In genomic region chr11:120373025-120373424, GRCm38 (mm10) we compare ENCODE assay signal across 23 mouse cellular contexts. TPM values are rescaled to one million over a fixed set of nuclear protein-coding genes. Genes with fewer than 3 reads are reported as not detected.
DNase-seq lines count a peak whose midpoint lies in the region; ATAC-seq and TF ChIP-seq lines count a peak whose summit lies in the region.
"Had no signal": no experiment of that assay in that cellular context is flagged by ENCODE, and none has a peak within 500 bp of the region (broad histone marks: within the 10 kb centered on the region; RNA-seq: fewer than 3 reads in every experiment).

No protein-coding gene starts in this region.

- H3K79me2 ChIP-seq in liver, adult 2 months (ENCODE audit: control insufficient read depth, insufficient read depth, low read length): no peaks in the 10 kb centered on the region

- H3K4me1 ChIP-seq in heart, embryonic 15.5 days (replicated peaks): peaks cover 38% of the 10 kb centered on the region
- H3K4me1 ChIP-seq in heart, embryonic 11.5 days (ENCODE audit: control insufficient read depth, insufficient read depth, low read length): peaks cover 11% of the 10 kb centered on the region
- H3K4me1 ChIP-seq in liver, adult 2 months (ENCODE audit: control insufficient read depth, insufficient read depth, low read length): peaks cover 6% of the 10 kb centered on the region; the same call in 1 of the 2 replicates
- H3K4me1 ChIP-seq in stomach, postnatal 0 days (replicated peaks; ENCODE audit: control insufficient read depth, insufficient read depth): 0 out of 2 replicates have a peak, but pooled peaks cover 3% of the 10 kb centered on the region

- peaks cover 64% of the 10 kb centered on the region for H3K36me3 ChIP-seq in heart, embryonic 15.5 days
- H3K36me3 ChIP-seq in heart, embryonic 11.5 days (ENCODE audit: control insufficient read depth, insufficient read depth, low read length): peaks cover 24% of the 10 kb centered on the region
- no peaks in the 10 kb centered on the region for H3K36me3 ChIP-seq in liver, adult 2 months (ENCODE audit: control insufficient read depth, insufficient read depth, low read length)
- H3K36me3 ChIP-seq in stomach, postnatal 0 days (ENCODE audit: control insufficient read depth, insufficient read depth, low read length): peaks cover 15% of the 10 kb centered on the region

- no peak for DNase-seq in liver, adult 2 months (ENCODE audit: extremely low read depth, low read depth, low spot score)
- DNase-seq in liver: no peak
- peak; percentile 20 for DNase-seq in right cerebral cortex, postnatal 14 days
- DNase-seq in right cerebral cortex, adult 18-20 months: no peak
- DNase-seq in stomach, postnatal 0 days (ENCODE audit: low spot score): peak; percentile 44
- no peak for DNase-seq in retina, embryonic 14.5 days (ENCODE audit: low spot score)
- DNase-seq: cerebellum, adult 9-11 months; embryo, embryonic 11 days; gastrocnemius, postnatal 14 days; kidney, postnatal 4 days; left cerebral cortex, postnatal 4 days; right cerebral cortex, postnatal 4 days had no signal

- ATAC-seq in heart, embryonic 15.5 days (replicated peaks; ENCODE audit: insufficient number of reproducible peaks, insufficient read depth, low FRiP score, low read depth): no peak
- ATAC-seq in heart, embryonic 11.5 days (replicated peaks; ENCODE audit: insufficient number of reproducible peaks, low FRiP score, low TSS enrichment): no peak
- ATAC-seq in stomach, postnatal 0 days (ENCODE audit: low FRiP score, low TSS enrichment): no peak
- ATAC-seq: Patski had no signal

- no peak for TF ChIP-seq POLR2A in liver, adult 2 months (IDR thresholded peaks at IDR 0.05; ENCODE audit: extremely low read depth, insufficient read depth, low read length)

- H3K27ac ChIP-seq in heart, embryonic 15.5 days: peak overlapping the region; percentile 83; the same call in 1 of the 2 replicates
- no peak overlapping the region for H3K27ac ChIP-seq in heart, embryonic 11.5 days (ENCODE audit: low read depth, low read length)
- H3K27ac ChIP-seq in liver, adult 2 months (replicated peaks; ENCODE audit: insufficient read depth, low read depth, low read length): no peak overlapping the region
- H3K27ac ChIP-seq in stomach, postnatal 0 days (replicated peaks): no peak overlapping the region
- H3K27ac ChIP-seq: embryonic facial prominence, embryonic 15.5 days; forebrain, embryonic 10.5 days; heart, adult 2 months; hindbrain, embryonic 15.5 days; liver, embryonic 15.5 days had no signal

- H3K9me3 ChIP-seq in heart, embryonic 15.5 days (replicated peaks): no peaks in the 10 kb centered on the region
- no peaks in the 10 kb centered on the region for H3K9me3 ChIP-seq in heart, embryonic 11.5 days (replicated peaks; ENCODE audit: control insufficient read depth, low read length)
- no peaks in the 10 kb centered on the region for H3K9me3 ChIP-seq in stomach, postnatal 0 days (ENCODE audit: control insufficient read depth, low read length)
- H3K9me3 ChIP-seq: embryonic facial prominence, embryonic 15.5 days; forebrain, embryonic 10.5 days; hindbrain, embryonic 15.5 days; liver, embryonic 15.5 days had no signal

- no peak overlapping the region for H3K4me3 ChIP-seq in heart, embryonic 15.5 days
- H3K4me3 ChIP-seq in heart, embryonic 11.5 days (ENCODE audit: low read depth, low read length): no peak overlapping the region
- H3K4me3 ChIP-seq in liver, adult 2 months (ENCODE audit: insufficient read depth, low read depth, low read length): no peak overlapping the region
- no peak overlapping the region for H3K4me3 ChIP-seq in stomach, postnatal 0 days (ENCODE audit: low read depth, low read length)
- H3K4me3 ChIP-seq: embryonic facial prominence, embryonic 15.5 days; forebrain, embryonic 10.5 days; heart, adult 2 months; hindbrain, embryonic 15.5 days; liver, embryonic 15.5 days had no signal

- no peak overlapping the region for H3K4me2 ChIP-seq in heart, embryonic 15.5 days
- H3K4me2 ChIP-seq in heart, embryonic 11.5 days: no peak overlapping the region
- H3K4me2 ChIP-seq in stomach, postnatal 0 days (replicated peaks; ENCODE audit: low read depth): no peak overlapping the region
- H3K4me2 ChIP-seq: embryonic facial prominence, embryonic 15.5 days; hindbrain, embryonic 15.5 days; liver, embryonic 15.5 days had no signal

- TF ChIP-seq CTCF in liver, adult 2 months (IDR thresholded peaks at IDR 0.05; ENCODE audit: low read depth, low read length): peak; percentile 10; the same call in 1 of the 2 replicates
- peak; percentile 59 for TF ChIP-seq CTCF in stomach, postnatal 0 days (IDR thresholded peaks at IDR 0.05; ENCODE audit: low read depth)

- WGBS in heart, embryonic 15.5 days: 62% methylated on average over 13 of the region's 13 CpGs
- WGBS in heart, embryonic 11.5 days (ENCODE audit: insufficient replicate concordance): 65% methylated on average over 13 of the region's 13 CpGs
- WGBS in liver, adult 2 months: 84% methylated on average over 13 of the region's 13 CpGs
- WGBS in stomach, postnatal 0 days: 62% methylated on average over 13 of the region's 13 CpGs

- H3K9ac ChIP-seq in heart, embryonic 15.5 days: no peak overlapping the region
- no peak overlapping the region for H3K9ac ChIP-seq in heart, embryonic 11.5 days (ENCODE audit: low read depth, low read length)
- H3K9ac ChIP-seq in liver, adult 2 months (ENCODE audit: low read depth, low read length): no peak overlapping the region
- no peak overlapping the region for H3K9ac ChIP-seq in stomach, postnatal 0 days (ENCODE audit: low read length)
- H3K9ac ChIP-seq: embryonic facial prominence, embryonic 15.5 days; hindbrain, embryonic 15.5 days; liver, embryonic 15.5 days had no signal

- H3K27me3 ChIP-seq in heart, embryonic 15.5 days: no peaks in the 10 kb centered on the region
- no peaks in the 10 kb centered on the region for H3K27me3 ChIP-seq in heart, embryonic 11.5 days (ENCODE audit: control insufficient read depth, insufficient read depth, low read length)
- no peaks in the 10 kb centered on the region for H3K27me3 ChIP-seq in liver, adult 2 months (ENCODE audit: control insufficient read depth, insufficient read depth, low read length)
- no peaks in the 10 kb centered on the region for H3K27me3 ChIP-seq in stomach, postnatal 0 days (ENCODE audit: control insufficient read depth, insufficient read depth, low read length)
- H3K27me3 ChIP-seq: CH12.LX; embryonic facial prominence, embryonic 15.5 days; hindbrain, embryonic 15.5 days; liver, embryonic 15.5 days; Patski had no signal

- TF ChIP-seq EP300 in stomach, postnatal 0 days (optimal IDR thresholded peaks at IDR 0.05): no peak

RNA-seq across cellular contexts. Expression of gene Faap100, which starts 5.5 kb away (rescaled TPM):
- polyA plus RNA-seq in heart, embryonic 15.5 days (2015; fragmentation: Nextera tagmentation; extraction: Ambion mirVana): 27.0 and 38.0 TPM in 2 replicates
- 24.2 and 29.6 TPM in 2 replicates for polyA plus RNA-seq in heart, embryonic 11.5 days (2014; fragmentation: Nextera tagmentation; extraction: Ambion mirVana)
- 3.2 and 5.4 TPM in 2 replicates for total RNA-seq in liver, adult 2 months (2014; rRNA removed)
- 10.8 and 14.9 TPM in 2 replicates for polyA plus RNA-seq in liver, adult 2 months (2012; rRNA removed)
- polyA plus RNA-seq in stomach, postnatal 0 days (2015; fragmentation: Nextera tagmentation; extraction: Ambion mirVana): 14.3 and 15.3 TPM in 2 replicates

RNA-seq across cellular contexts. Expression of gene Fscn2, which starts 11.7 kb away (rescaled TPM):
- polyA plus RNA-seq in heart, embryonic 15.5 days (2015; fragmentation: Nextera tagmentation; extraction: Ambion mirVana): 0.42 and 0.66 TPM in 2 replicates
- 0.57 TPM in 1 of 2 replicates, not detected in the other for polyA plus RNA-seq in heart, embryonic 11.5 days (2014; fragmentation: Nextera tagmentation; extraction: Ambion mirVana)
- total RNA-seq in liver, adult 2 months (2014; rRNA removed): not detected in 2 replicates
- polyA plus RNA-seq in liver, adult 2 months (2012; rRNA removed): not detected in 2 replicates
- polyA plus RNA-seq in stomach, postnatal 0 days (2015; fragmentation: Nextera tagmentation; extraction: Ambion mirVana): 0.41 and 0.47 TPM in 2 replicates
- total RNA-seq: CH12.LX; heart, adult 2 months; heart, postnatal 14 days; megakaryocyte progenitor cell, adult 5-6 weeks had no signal
- polyA plus RNA-seq: forebrain, embryonic 10.5 days; liver, embryonic 15.5 days had no signal

RNA-seq across cellular contexts. Expression of gene Actg1, which starts 24.7 kb away (rescaled TPM):
- 921 and 1,308 TPM in 2 replicates for polyA plus RNA-seq in heart, embryonic 15.5 days (2015; fragmentation: Nextera tagmentation; extraction: Ambion mirVana)
- polyA plus RNA-seq in heart, embryonic 11.5 days (2014; fragmentation: Nextera tagmentation; extraction: Ambion mirVana): 1,448 and 1,508 TPM in 2 replicates
- total RNA-seq in liver, adult 2 months (2014; rRNA removed): 68.0 and 123 TPM in 2 replicates
- 158 and 177 TPM in 2 replicates for polyA plus RNA-seq in liver, adult 2 months (2012; rRNA removed)
- polyA plus RNA-seq in stomach, postnatal 0 days (2015; fragmentation: Nextera tagmentation; extraction: Ambion mirVana): 2,268 and 2,377 TPM in 2 replicates

Comparison
In these comparisons a context has a peak if more than half of its experiments do, and no peak if none do; other contexts are left out.
1. DNase-seq: peak in right cerebral cortex, postnatal 14 days (single experiment) and stomach, postnatal 0 days (single experiment); none in liver, adult 2 months (single experiment), liver (single experiment), right cerebral cortex, adult 18-20 months (single experiment) and retina, embryonic 14.5 days (single experiment).